25 mouse cellular contexts compared by ENCODE assay signal in genomic region chr14:47624837-47625236, GRCm38 (mm10). TPM values are rescaled to one million over a fixed set of nuclear protein-coding genes. Genes with fewer than 3 reads are reported as not detected.
DNase-seq lines count a peak whose midpoint lies in the region; ATAC-seq lines count a peak whose summit lies in the region.
"Had no signal": no experiment of that assay in that cellular context is flagged by ENCODE, and none has a peak within 500 bp of the region (broad histone marks: within the 10 kb centered on the region; RNA-seq: fewer than 3 reads in every experiment).

No protein-coding gene starts in this region.

- WGBS in kidney, embryonic 15.5 days, result 60% methylated on average over 3 of the region's 3 CpGs
- 61% methylated on average over 3 of the region's 3 CpGs for WGBS in limb, embryonic 15.5 days
- 86% methylated on average over 3 of the region's 3 CpGs for WGBS in forebrain, embryonic 14.5 days

- no peak overlapping the region for H3K27ac ChIP-seq in kidney, embryonic 15.5 days
- H3K27ac ChIP-seq in limb, embryonic 15.5 days, result no peak overlapping the region
- H3K27ac ChIP-seq in forebrain, embryonic 14.5 days (ENCODE audit: low read depth, low read length), result no peak overlapping the region
- H3K27ac ChIP-seq: forebrain, embryonic 13.5 days; gastrocnemius, adult 2 months; heart, embryonic 13.5 days; layer of hippocampus, adult 2 months; neural tube, embryonic 15.5 days had no signal

- DNase-seq in kidney, postnatal 4 days, result no peak
- DNase-seq in urinary bladder, postnatal 14 days (ENCODE audit: low spot score), result peak; percentile 48
- DNase-seq in urinary bladder, postnatal 25 days (ENCODE audit: low spot score), result no peak
- no peak for DNase-seq in right cerebral cortex, postnatal 10 days (ENCODE audit: low spot score in 2 of 2)
- no peak for DNase-seq in forebrain, embryonic 14.5 days (ENCODE audit: low spot score)
- DNase-seq: adrenal gland, postnatal 25 days; cerebellum, adult 8-10 months; cerebellum, postnatal 36 days; embryo, embryonic 11 days; gastrocnemius, adult 2 months; heart, adult 18-20 months; heart, postnatal 14 days; kidney, postnatal 14 days; liver had no signal

- ATAC-seq in kidney, embryonic 15.5 days (replicated peaks; ENCODE audit: low FRiP score), result no peak
- ATAC-seq in limb, embryonic 15.5 days (ENCODE audit: insufficient number of reproducible peaks, low FRiP score, low TSS enrichment, low read depth), result no peak; the same call in 1 of the 2 replicates
- no peak for ATAC-seq in erythroid progenitor cell, adult 5-6 weeks (replicated peaks; ENCODE audit: low FRiP score, poor library complexity, severe bottlenecking)
- ATAC-seq in forebrain, embryonic 14.5 days, result no peak
- ATAC-seq: CD4-positive, CD25-positive, alpha-beta regulatory T cell, adult 4 months; forebrain, embryonic 13.5 days; intestine, postnatal 0 days; lung, postnatal 0 days had no signal

- peaks cover 10% of the 10 kb centered on the region for H3K4me1 ChIP-seq in kidney, embryonic 15.5 days
- no peaks in the 10 kb centered on the region for H3K4me1 ChIP-seq in limb, embryonic 15.5 days
- H3K4me1 ChIP-seq in forebrain, embryonic 14.5 days (ENCODE audit: control insufficient read depth, insufficient read depth, low read length), result no peaks in the 10 kb centered on the region
- H3K4me1 ChIP-seq: forebrain, embryonic 13.5 days; neural tube, embryonic 15.5 days had no signal

- peak overlapping the region; percentile 12; the same call in 1 of the 2 replicates for H3K4me3 ChIP-seq in kidney, embryonic 15.5 days (replicated peaks)
- no peak overlapping the region for H3K4me3 ChIP-seq in limb, embryonic 15.5 days
- H3K4me3 ChIP-seq in forebrain, embryonic 14.5 days (ENCODE audit: low read depth, low read length), result no peak overlapping the region
- H3K4me3 ChIP-seq: forebrain, embryonic 13.5 days; gastrocnemius, adult 2 months; heart, embryonic 13.5 days; layer of hippocampus, adult 2 months; neural tube, embryonic 15.5 days had no signal

- no peak overlapping the region for H3K9ac ChIP-seq in kidney, embryonic 15.5 days
- H3K9ac ChIP-seq in limb, embryonic 15.5 days, result no peak overlapping the region
- no peak overlapping the region for H3K9ac ChIP-seq in forebrain, embryonic 14.5 days (ENCODE audit: low read length)
- H3K9ac ChIP-seq: forebrain, embryonic 13.5 days; heart, embryonic 13.5 days; neural tube, embryonic 15.5 days had no signal

- H3K9me3 ChIP-seq in kidney, embryonic 15.5 days (replicated peaks), result no peaks in the 10 kb centered on the region
- no peaks in the 10 kb centered on the region for H3K9me3 ChIP-seq in limb, embryonic 15.5 days
- H3K9me3 ChIP-seq in forebrain, embryonic 14.5 days (replicated peaks; ENCODE audit: control insufficient read depth, low read length), result no peaks in the 10 kb centered on the region
- H3K9me3 ChIP-seq: forebrain, embryonic 13.5 days; heart, embryonic 13.5 days; neural tube, embryonic 15.5 days had no signal

- no peaks in the 10 kb centered on the region for H3K36me3 ChIP-seq in kidney, embryonic 15.5 days
- no peaks in the 10 kb centered on the region for H3K36me3 ChIP-seq in limb, embryonic 15.5 days
- H3K36me3 ChIP-seq in forebrain, embryonic 14.5 days (ENCODE audit: control insufficient read depth, insufficient read depth, low read length), result no peaks in the 10 kb centered on the region
- H3K36me3 ChIP-seq: heart, embryonic 13.5 days; neural tube, embryonic 15.5 days had no signal

- H3K27me3 ChIP-seq in kidney, embryonic 15.5 days, result no peaks in the 10 kb centered on the region
- no peaks in the 10 kb centered on the region for H3K27me3 ChIP-seq in limb, embryonic 15.5 days
- no peaks in the 10 kb centered on the region for H3K27me3 ChIP-seq in forebrain, embryonic 14.5 days (replicated peaks; ENCODE audit: control insufficient read depth, insufficient read depth, low read length)
- H3K27me3 ChIP-seq: forebrain, embryonic 13.5 days; heart, embryonic 13.5 days; neural tube, embryonic 15.5 days had no signal

- peak overlapping the region; percentile 43 for H3K4me2 ChIP-seq in kidney, embryonic 15.5 days
- 0 out of 2 replicates have a peak overlapping the region, but pooled peaks have one; percentile 19 for H3K4me2 ChIP-seq in limb, embryonic 15.5 days
- H3K4me2 ChIP-seq in forebrain, embryonic 14.5 days (ENCODE audit: low read length), result no peak overlapping the region
- H3K4me2 ChIP-seq: forebrain, embryonic 13.5 days; heart, embryonic 13.5 days; midbrain, embryonic 11.5 days had no signal

RNA-seq across cellular contexts. Expression of gene Ktn1, which starts 23.4 kb away (rescaled TPM):
- 65.4 and 69.3 TPM in 2 replicates for polyA plus RNA-seq in kidney, embryonic 15.5 days (2015; fragmentation: Nextera tagmentation; extraction: Ambion mirVana)
- 55.5 and 56.8 TPM in 2 replicates for polyA plus RNA-seq in limb, embryonic 15.5 days (2015; fragmentation: Nextera tagmentation; extraction: Ambion mirVana)
- 22.7 and 23.1 TPM in 2 replicates for total RNA-seq in erythroid progenitor cell, adult 5-6 weeks (2015; ENCODE audit: low replicate concordance)
- 11.8 and 19.3 TPM in 2 replicates for total RNA-seq in erythroid progenitor cell, adult 5-6 weeks (2017; ENCODE audit: low replicate concordance)
- 56.5 and 72.2 TPM in 2 replicates for polyA plus RNA-seq in forebrain, embryonic 14.5 days (2014; fragmentation: Nextera tagmentation; extraction: Ambion mirVana)

RNA-seq across cellular contexts. Expression of gene Atg14, which starts 54.4 kb away (rescaled TPM):
- 15.9 and 17.5 TPM in 2 replicates for polyA plus RNA-seq in kidney, embryonic 15.5 days (2015; fragmentation: Nextera tagmentation; extraction: Ambion mirVana)
- 17.3 and 17.4 TPM in 2 replicates for polyA plus RNA-seq in limb, embryonic 15.5 days (2015; fragmentation: Nextera tagmentation; extraction: Ambion mirVana)
- total RNA-seq in erythroid progenitor cell, adult 5-6 weeks (2015; ENCODE audit: low replicate concordance), result 1.7 and 4.0 TPM in 2 replicates
- total RNA-seq in erythroid progenitor cell, adult 5-6 weeks (2017; ENCODE audit: low replicate concordance), result 3.5 and 13.0 TPM in 2 replicates
- polyA plus RNA-seq in forebrain, embryonic 14.5 days (2014; fragmentation: Nextera tagmentation; extraction: Ambion mirVana), result 17.7 and 22.6 TPM in 2 replicates
